Mouse (Mus musculus) heart, adult 2 months (tissue): ENCODE measurements around the gene Alkbh5.

Experiments used
- CTCF ChIP-seq: fragments of 200-600 bp; IDR thresholded peaks from 2 replicates; pipeline ENCODE4 v1.8.1; 2022; ENCODE audit warnings: antibody characterized with exemption, mild to moderate bottlenecking, moderate library complexity
- EP300 ChIP-seq: fragments of 200-500 bp; IDR thresholded peaks from 2 replicates; pipeline ENCODE4 v1.6.1; 2011; ENCODE audit warnings: low read depth, low read length, control low read depth; ENCODE audit not compliant: insufficient read depth
- POLR2A ChIP-seq: fragments of 200-500 bp; IDR thresholded peaks from 2 replicates; pipeline ENCODE4 v1.6.1; 2011; ENCODE audit warnings: mild to moderate bottlenecking, low read depth, low read length, control low read depth; ENCODE audit not compliant: insufficient read depth

GRCm38 (mm10) chr11:60522661-60523365 lies 13.4 kb upstream of the Alkbh5 start:
- TF ChIP-seq POLR2A (no peak), EP300 (no peak), CTCF (no peak)
